Comparison of ENCODE assay signal across 22 mouse cellular contexts in genomic region chr2:28108763-28109162, GRCm38 (mm10). TPM values are rescaled to one million over a fixed set of nuclear protein-coding genes. Genes with fewer than 3 reads are reported as not detected.
DNase-seq lines count a peak whose midpoint lies in the region; TF ChIP-seq lines count a peak whose summit lies in the region.
"Had no signal": no experiment of that assay in that cellular context is flagged by ENCODE, and none has a peak within 500 bp of the region (broad histone marks: within the 10 kb centered on the region; RNA-seq: fewer than 3 reads in every experiment).

No protein-coding gene starts in this region.

- no peaks in the 10 kb centered on the region for H3K36me3 ChIP-seq in myocyte (ENCODE audit: control insufficient read depth, insufficient read depth)
- H3K36me3 ChIP-seq: G1E had no signal

- H3K79me2 ChIP-seq in myocyte (ENCODE audit: control insufficient read depth, insufficient read depth) = no peaks in the 10 kb centered on the region

- no peak for TF ChIP-seq CTCF in left cerebral cortex, adult 2 months (IDR thresholded peaks at IDR 0.05)

- intact Hi-C loops in left cerebral cortex, adult 2 months (cut with DNase I) = no loop called here

- no peak overlapping the region for H3K27ac ChIP-seq in left cerebral cortex, adult 2 months

- H3K4me2 ChIP-seq in myocyte (ENCODE audit: low read depth) = no peak overlapping the region

- H3K4me3 ChIP-seq in myocyte = no peak overlapping the region
- no peak overlapping the region for H3K4me3 ChIP-seq in left cerebral cortex, adult 2 months

- no peak for TF ChIP-seq POLR2A in myocyte (IDR thresholded peaks at IDR 0.05; ENCODE audit: insufficient read length, low read depth)

- no peak for DNase-seq in left cerebral cortex, adult 2 months (ENCODE audit: extremely low spot score in 1 of 2, low spot score in 2 of 2)
- DNase-seq: adrenal gland, adult 2 months; adrenal gland, adult 8-10 months; adrenal gland, postnatal 10 days; adrenal gland, postnatal 14 days; adrenal gland, postnatal 25 days; adrenal gland, postnatal 36 days; B cell, adult 2 months; cerebellum, adult 11 months; cerebellum, adult 11-12 months; cerebellum, adult 18-20 months; cerebellum, adult 2 months had no signal

- peaks cover 37% of the 10 kb centered on the region for H3K27me3 ChIP-seq in myocyte (ENCODE audit: control insufficient read depth, insufficient read depth, insufficient read length)

- H3ac ChIP-seq in myocyte (ENCODE audit: control insufficient read depth, insufficient read length) = no peak overlapping the region

TF ChIP-seq in myocyte, 11 proteins besides CTCF, POLR2A, EP300 and RAD21:
- TF ChIP-seq E2F4 (IDR thresholded peaks at IDR 0.05; ENCODE audit: insufficient read depth) (no peak), MYOD1 (IDR thresholded peaks at IDR 0.05; ENCODE audit: control insufficient read depth in 1 of 3, insufficient read length in 2 of 3, low read depth in 2 of 3) (peak in 2 of 3 experiments; percentile 26 to 53), MYOG (IDR thresholded peaks at IDR 0.05; ENCODE audit: control insufficient read depth in 1 of 3, insufficient read depth in 1 of 3, insufficient read length in 2 of 3, low read depth in 2 of 3) (peak in 2 of 3 experiments; percentile 59), POLR2AphosphoS2 (IDR thresholded peaks at IDR 0.05; ENCODE audit: insufficient read length, low read depth) (no peak), MAX (IDR thresholded peaks at IDR 0.05; ENCODE audit: low read depth) (no peak)

RNA-seq across cellular contexts. Expression of gene Fcnb, which starts 24.1 kb away (rescaled TPM):
- polyA plus RNA-seq in myocyte (2012; fragmentation: generic; extraction: Trizol) = not detected
- total RNA-seq in left cerebral cortex, adult 2 months (2021) = not detected
- total RNA-seq: adrenal gland, adult 18-20 months; adrenal gland, adult 2 months; adrenal gland, adult 8-10 months; adrenal gland, postnatal 25 days; adrenal gland, postnatal 36 days; CH12.LX; ES-E14; G1E; MEL had no signal
- polyA plus RNA-seq: activated CD4-positive, CD25-positive, alpha-beta regulatory T cell, adult 4 months; adrenal gland, adult 2 months; C2C12; CD4-positive, CD25-positive, alpha-beta regulatory T cell, adult 4 months; cerebellum, adult 2 months; G1E; Patski had no signal
